Mouse (Mus musculus) lung, postnatal 0 days (tissue): ENCODE data around the gene Ror1.

Source experiments
- CTCF ChIP-seq: IDR thresholded peaks from 2 replicates; pipeline ENCODE4 v1.5.1; 2016; ENCODE audit warnings: antibody characterized with exemption, mild to moderate bottlenecking
- EP300 ChIP-seq: IDR thresholded peaks from 2 replicates; pipeline ENCODE4 v1.6.1; 2016; ENCODE audit warnings: antibody characterized with exemption, mild to moderate bottlenecking, control low read depth

- no peak for TF ChIP-seq EP300
- no peak for TF ChIP-seq CTCF
Measured at GRCm38 (mm10) chr4:100377996-100378395, 282.4 kb downstream of the Ror1 start.
